Mouse (Mus musculus): ENCODE measurements around the gene Mmd2. TPM values are rescaled to one million over a fixed set of nuclear protein-coding genes. Genes with fewer than 3 reads are reported as not detected.

Gene Mmd2
- polyA plus RNA-seq (2015; fragmentation: Nextera tagmentation; extraction: Ambion mirVana) = 1.6 and 1.7 TPM in 2 replicates

GRCm38 (mm10) chr5:142608259-142608988, at the start of gene Mmd2:
Gene Mmd2, minus strand, starts transcription at chr5:142608800.
- 5% methylated on average over 38 of the region's 42 CpGs for WGBS
- Histone ChIP-seq H3K4me3 (ENCODE audit: low read length) (peak within 1 kb of the TSS; percentile 44), H3K9me3 (ENCODE audit: control insufficient read depth, low read length) (no peaks in the 10 kb centered on the region), H3K4me2 (ENCODE audit: low read depth, low read length) (peak within 1 kb of the TSS; percentile 73), H3K27ac (ENCODE audit: low read length) (no peak within 1 kb of the TSS), H3K9ac (ENCODE audit: low read depth, low read length) (peak within 1 kb of the TSS; percentile 50), H3K36me3 (ENCODE audit: control insufficient read depth, insufficient read depth, low read length) (no peaks in the 10 kb centered on the region), H3K27me3 (replicated peaks; ENCODE audit: control insufficient read depth, insufficient read depth, low read length) (peaks cover 11% of the 10 kb centered on the region), H3K4me1 (ENCODE audit: control insufficient read depth, insufficient read depth, low read length) (peaks cover 4% of the 10 kb centered on the region; the same call in 1 of the 2 replicates)
- ATAC-seq = no peak; the same call in 1 of the 2 replicates

DNA sequence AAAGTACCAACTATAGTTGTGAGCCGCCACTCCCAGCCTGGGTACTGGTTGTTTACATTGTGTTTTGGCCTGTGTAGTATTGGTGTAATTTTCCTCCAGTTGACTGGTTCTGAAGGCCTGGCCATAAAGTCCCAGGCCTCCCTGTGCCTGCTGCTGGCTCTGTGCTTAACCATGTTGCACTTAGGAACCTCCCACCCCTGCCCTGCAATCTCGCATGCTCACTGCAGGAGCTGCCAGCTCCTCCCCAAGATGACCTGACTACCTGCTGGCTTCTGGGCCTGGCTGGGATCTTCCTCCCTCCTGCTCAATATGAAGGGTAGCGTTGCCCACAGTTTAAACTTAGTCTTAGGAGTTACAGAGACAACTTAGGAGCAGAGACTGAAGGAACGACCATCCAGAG, 43.7 kb upstream of the Mmd2 start:
- Histone ChIP-seq H3K4me1 (ENCODE audit: control insufficient read depth, insufficient read depth, low read length) (peaks cover 15% of the 10 kb centered on the region; the same call in 1 of the 2 replicates), H3K9me3 (ENCODE audit: control insufficient read depth, low read length) (no peaks in the 10 kb centered on the region), H3K4me2 (ENCODE audit: low read depth, low read length) (no peak overlapping the region), H3K27ac (ENCODE audit: low read length) (no peak overlapping the region), H3K4me3 (ENCODE audit: low read length) (no peak overlapping the region), H3K27me3 (replicated peaks; ENCODE audit: control insufficient read depth, insufficient read depth, low read length) (no peaks in the 10 kb centered on the region), H3K9ac (ENCODE audit: low read depth, low read length) (no peak overlapping the region), H3K36me3 (ENCODE audit: control insufficient read depth, insufficient read depth, low read length) (no peaks in the 10 kb centered on the region)
- no peak for ATAC-seq
- 63% methylated on average over 4 of the region's 4 CpGs for WGBS

DNA sequence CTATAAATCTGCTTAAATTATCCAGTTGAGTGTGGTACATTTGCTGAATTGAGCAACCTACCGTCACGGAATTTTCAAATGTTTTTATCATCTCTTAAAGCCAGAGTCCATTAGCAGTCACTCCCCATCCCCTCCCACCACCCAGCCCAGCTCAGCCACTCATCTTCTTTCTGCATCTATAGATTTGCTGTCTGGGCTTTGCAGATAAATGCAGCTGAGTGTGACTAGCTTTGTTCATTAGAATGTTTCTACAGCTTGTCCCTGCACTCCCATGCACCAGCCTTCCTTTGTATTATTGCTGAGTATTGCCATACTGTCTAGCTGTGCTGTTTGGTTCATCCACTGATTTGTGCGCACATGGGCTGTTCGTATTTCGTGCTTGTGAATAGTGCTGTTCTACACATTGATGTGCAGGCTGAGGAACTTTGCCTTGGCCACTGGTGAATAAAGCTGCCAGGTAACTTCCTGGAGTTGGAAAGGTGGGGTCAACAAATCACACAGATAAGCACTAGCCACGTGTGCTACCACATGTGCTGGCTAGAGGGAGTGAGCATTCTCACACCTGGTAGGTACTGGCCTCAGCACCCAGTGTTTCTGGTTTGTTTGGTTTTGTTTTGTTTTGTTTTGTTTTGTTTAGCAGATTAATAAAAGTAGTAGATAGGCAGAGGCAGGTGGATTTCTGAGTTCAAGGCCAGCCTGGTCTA, 42.3 kb upstream of the Mmd2 start:
- WGBS = 55% methylated on average over 6 of the region's 6 CpGs
- peak overlapping the region; percentile 43; the same call in 1 of the 2 replicates for H3K27ac ChIP-seq (ENCODE audit: low read length)
- no peaks in the 10 kb centered on the region for H3K27me3 ChIP-seq (replicated peaks; ENCODE audit: control insufficient read depth, insufficient read depth, low read length)
- H3K4me1 ChIP-seq (ENCODE audit: control insufficient read depth, insufficient read depth, low read length) = peaks cover 15% of the 10 kb centered on the region; the same call in 1 of the 2 replicates
- no peak overlapping the region for H3K9ac ChIP-seq (ENCODE audit: low read depth, low read length)
- no peaks in the 10 kb centered on the region for H3K36me3 ChIP-seq (ENCODE audit: control insufficient read depth, insufficient read depth, low read length)
- H3K9me3 ChIP-seq (ENCODE audit: control insufficient read depth, low read length) = no peaks in the 10 kb centered on the region
- H3K4me3 ChIP-seq (ENCODE audit: low read length) = no peak overlapping the region
- no peak overlapping the region for H3K4me2 ChIP-seq (ENCODE audit: low read depth, low read length)
- ATAC-seq = peak; percentile 86

DNA sequence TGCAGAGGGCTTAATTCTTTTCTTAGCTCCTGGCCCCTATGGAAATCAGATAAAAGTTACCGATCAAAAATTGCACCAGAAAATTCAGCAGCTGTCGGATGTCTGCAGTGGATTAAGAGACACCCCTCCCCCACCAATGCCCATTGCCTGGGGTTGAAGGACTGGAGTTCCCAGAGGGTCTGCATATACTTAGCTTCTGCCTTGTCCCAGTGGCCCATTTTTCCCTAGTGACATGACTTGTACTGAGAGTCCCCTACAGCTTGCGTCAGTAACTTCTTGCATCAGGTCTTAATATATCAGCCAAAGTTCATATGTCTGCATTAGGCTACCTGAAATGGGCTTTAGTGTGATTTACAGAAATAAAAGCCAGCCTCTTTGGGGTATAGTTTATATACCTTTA, 41.8 kb upstream of the Mmd2 start:
- Histone ChIP-seq H3K4me1 (ENCODE audit: control insufficient read depth, insufficient read depth, low read length) (peaks cover 15% of the 10 kb centered on the region; the same call in 1 of the 2 replicates), H3K27ac (ENCODE audit: low read length) (peak overlapping the region; percentile 34; the same call in 1 of the 2 replicates), H3K36me3 (ENCODE audit: control insufficient read depth, insufficient read depth, low read length) (no peaks in the 10 kb centered on the region), H3K9ac (ENCODE audit: low read depth, low read length) (no peak overlapping the region), H3K27me3 (replicated peaks; ENCODE audit: control insufficient read depth, insufficient read depth, low read length) (no peaks in the 10 kb centered on the region), H3K9me3 (ENCODE audit: control insufficient read depth, low read length) (no peaks in the 10 kb centered on the region), H3K4me3 (ENCODE audit: low read length) (no peak overlapping the region), H3K4me2 (ENCODE audit: low read depth, low read length) (no peak overlapping the region)
- WGBS = 63% methylated on average over 3 of the region's 3 CpGs
- ATAC-seq = peak; percentile 14; the same call in 1 of the 2 replicates

GRCm38 (mm10) chr5:142649460-142650050, 41.0 kb upstream of the Mmd2 start:
- ATAC-seq = 0 out of 2 replicates have a peak, but pooled peaks have one; percentile 20
- H3K4me2 ChIP-seq (ENCODE audit: low read depth, low read length) = no peak overlapping the region
- no peaks in the 10 kb centered on the region for H3K9me3 ChIP-seq (ENCODE audit: control insufficient read depth, low read length)
- no peak overlapping the region for H3K9ac ChIP-seq (ENCODE audit: low read depth, low read length)
- H3K36me3 ChIP-seq (ENCODE audit: control insufficient read depth, insufficient read depth, low read length) = peaks cover 2% of the 10 kb centered on the region; the same call in 1 of the 2 replicates
- 84% methylated on average over 4 of the region's 4 CpGs for WGBS
- peaks cover 15% of the 10 kb centered on the region; the same call in 1 of the 2 replicates for H3K4me1 ChIP-seq (ENCODE audit: control insufficient read depth, insufficient read depth, low read length)
- H3K4me3 ChIP-seq (ENCODE audit: low read length) = no peak overlapping the region
- H3K27ac ChIP-seq (ENCODE audit: low read length) = peak overlapping the region; percentile 34; the same call in 1 of the 2 replicates
- H3K27me3 ChIP-seq (replicated peaks; ENCODE audit: control insufficient read depth, insufficient read depth, low read length) = no peaks in the 10 kb centered on the region

DNA sequence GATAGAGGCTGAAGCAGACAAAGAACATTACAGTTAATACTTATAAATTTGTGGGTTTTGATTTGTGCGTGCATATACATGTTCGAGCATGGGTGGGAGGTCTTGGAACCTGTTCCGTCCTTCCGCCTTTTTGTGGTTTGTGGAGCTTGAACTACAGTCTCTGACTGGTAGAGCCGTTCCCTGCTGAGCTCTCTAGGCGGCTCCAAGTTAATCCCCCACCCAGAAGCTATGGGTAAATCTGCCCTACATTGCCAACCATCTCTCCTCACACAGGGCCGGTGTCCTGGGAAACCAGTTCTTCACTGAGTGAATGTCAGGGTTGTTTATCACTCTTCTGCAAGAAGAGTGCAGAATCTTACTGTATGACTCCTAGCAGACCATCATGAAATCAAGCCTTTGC, 39.6 kb upstream of the Mmd2 start:
- H3K4me2 ChIP-seq (ENCODE audit: low read depth, low read length) = no peak overlapping the region
- no peak overlapping the region for H3K27ac ChIP-seq (ENCODE audit: low read length)
- no peaks in the 10 kb centered on the region for H3K27me3 ChIP-seq (replicated peaks; ENCODE audit: control insufficient read depth, insufficient read depth, low read length)
- H3K4me1 ChIP-seq (ENCODE audit: control insufficient read depth, insufficient read depth, low read length) = peaks cover 15% of the 10 kb centered on the region; the same call in 1 of the 2 replicates
- H3K4me3 ChIP-seq (ENCODE audit: low read length) = no peak overlapping the region
- ATAC-seq = no peak
- peaks cover 3% of the 10 kb centered on the region; the same call in 1 of the 2 replicates for H3K36me3 ChIP-seq (ENCODE audit: control insufficient read depth, insufficient read depth, low read length)
- no peak overlapping the region for H3K9ac ChIP-seq (ENCODE audit: low read depth, low read length)
- WGBS = 79% methylated on average over 7 of the region's 7 CpGs
- no peaks in the 10 kb centered on the region for H3K9me3 ChIP-seq (ENCODE audit: control insufficient read depth, low read length)

- Histone ChIP-seq H3K9ac (ENCODE audit: low read depth, low read length) (no peak overlapping the region), H3K36me3 (ENCODE audit: control insufficient read depth, insufficient read depth, low read length) (peaks cover 3% of the 10 kb centered on the region; the same call in 1 of the 2 replicates), H3K9me3 (ENCODE audit: control insufficient read depth, low read length) (no peaks in the 10 kb centered on the region), H3K4me1 (ENCODE audit: control insufficient read depth, insufficient read depth, low read length) (peaks cover 4% of the 10 kb centered on the region; the same call in 1 of the 2 replicates), H3K27me3 (replicated peaks; ENCODE audit: control insufficient read depth, insufficient read depth, low read length) (no peaks in the 10 kb centered on the region), H3K4me3 (ENCODE audit: low read length) (no peak overlapping the region), H3K27ac (ENCODE audit: low read length) (no peak overlapping the region), H3K4me2 (ENCODE audit: low read depth, low read length) (no peak overlapping the region)
- ATAC-seq = no peak
- WGBS = 83% methylated on average over 6 of the region's 6 CpGs
These were observed 32.9 kb upstream of the Mmd2 start for GRCm38 (mm10) chr5:142641331-142642051.

DNA sequence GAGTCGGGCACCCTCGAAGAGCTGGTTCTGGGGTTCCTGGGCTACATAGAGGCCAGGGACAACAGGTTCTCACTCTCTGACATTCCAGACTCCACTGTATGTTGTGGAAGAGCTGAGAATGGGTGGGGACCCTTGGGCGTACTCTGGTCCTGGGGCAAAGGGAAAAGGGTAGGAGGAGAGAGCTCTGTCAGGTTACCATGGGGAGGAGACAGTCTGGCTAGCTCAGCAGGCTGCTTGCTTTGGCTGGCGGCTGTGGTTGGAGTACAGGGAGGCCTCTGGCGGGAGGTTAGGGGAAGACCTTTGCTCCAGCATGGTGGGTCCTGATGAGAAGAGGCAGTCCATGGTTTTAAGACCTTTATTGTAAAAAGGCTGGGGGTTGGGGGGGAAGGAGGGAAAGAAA, 31.5 kb upstream of the Mmd2 start:
- Histone ChIP-seq H3K36me3 (ENCODE audit: control insufficient read depth, insufficient read depth, low read length) (peaks cover 3% of the 10 kb centered on the region; the same call in 1 of the 2 replicates), H3K4me2 (ENCODE audit: low read depth, low read length) (no peak overlapping the region), H3K4me3 (ENCODE audit: low read length) (no peak overlapping the region), H3K27me3 (replicated peaks; ENCODE audit: control insufficient read depth, insufficient read depth, low read length) (no peaks in the 10 kb centered on the region), H3K27ac (ENCODE audit: low read length) (peak overlapping the region; percentile 51), H3K9me3 (ENCODE audit: control insufficient read depth, low read length) (no peaks in the 10 kb centered on the region), H3K4me1 (ENCODE audit: control insufficient read depth, insufficient read depth, low read length) (peaks cover 4% of the 10 kb centered on the region; the same call in 1 of the 2 replicates), H3K9ac (ENCODE audit: low read depth, low read length) (no peak overlapping the region)
- ATAC-seq = peak; percentile 86
- 77% methylated on average over 5 of the region's 5 CpGs for WGBS

Data from intestine, embryonic 16.5 days (tissue).